Mouse (Mus musculus): ENCODE data around the gene Lrp2.

GRCm38 (mm10) chr2:69574261-69574660 is 11.6 kb downstream of the Lrp2 start:
- TF ChIP-seq GATA1 (IDR thresholded peaks at IDR 0.05; ENCODE audit: borderline replicate concordance, low read length) (no peak), FLI1 (IDR thresholded peaks at IDR 0.05; ENCODE audit: low read length) (no peak)
